Mouse (Mus musculus) MEL (cell line): Measurements from ENCODE around the gene Lrrc74a. TPM values are rescaled to one million over a fixed set of nuclear protein-coding genes. Genes with fewer than 3 reads are reported as not detected.

ENCODE experiments used
- DNase-seq: peaks from one replicate; pipeline ENCODE4 v3.0.0; 2011; ENCODE audit warnings: low read depth, low spot score
- H3K27ac ChIP-seq: 2 replicates; pipeline ENCODE4 v1.5.1; 2012; ENCODE audit warnings: low read depth, mild to moderate bottlenecking, control low read depth, low read length, moderate library complexity; ENCODE audit not compliant: control insufficient read depth
- H3K27me3 ChIP-seq, 2 experiments: fragments of 150-350 bp in 1 of 2; sonication (generic) in 1 of 2; 2 replicates each; pipeline ENCODE4 v1.6.1; 2012; ENCODE audit warnings: low read length in 2 of 2, mild to moderate bottlenecking in 2 of 2, improper control_type of control experiment in 1 of 2, moderate library complexity in 1 of 2; ENCODE audit not compliant: insufficient read depth in 2 of 2, control insufficient read depth in 1 of 2
- H3K36me3 ChIP-seq, 2 experiments: 2 replicates each; pipeline ENCODE4 v1.6.1; 2012 to 2014; ENCODE audit warnings: low read length in 2 of 2, improper control_type of control experiment in 1 of 2, inconsistent platforms in 1 of 2, mild to moderate bottlenecking in 1 of 2; ENCODE audit not compliant: insufficient read depth in 2 of 2, control insufficient read depth in 1 of 2
- H3K4me1 ChIP-seq, 2 experiments: fragments of 150-350 bp in 1 of 2; sonication (generic) in 1 of 2; 2 replicates each; pipeline ENCODE4 v1.6.1; 2012; ENCODE audit warnings: low read length in 2 of 2, improper control_type of control experiment in 1 of 2, mild to moderate bottlenecking in 1 of 2; ENCODE audit not compliant: insufficient read depth in 2 of 2, control insufficient read depth in 1 of 2
- H3K4me3 ChIP-seq, 2 experiments: fragments of 150-350 bp in 1 of 2; sonication (generic) in 1 of 2; 2 replicates each; pipeline ENCODE4 v1.5.1; 2012; ENCODE audit warnings: low read depth in 2 of 2, low read length in 2 of 2, mild to moderate bottlenecking in 2 of 2, moderate library complexity in 2 of 2, control low read depth in 1 of 2, improper control_type of control experiment in 1 of 2; ENCODE audit not compliant: control insufficient read depth in 1 of 2, insufficient read depth in 1 of 2
- H3K79me2 ChIP-seq: 2 replicates; pipeline ENCODE4 v1.6.1; 2012; ENCODE audit warnings: mild to moderate bottlenecking, low read length, moderate library complexity; ENCODE audit not compliant: control insufficient read depth, poor library complexity, insufficient read depth
- H3K9ac ChIP-seq: 2 replicates; pipeline ENCODE4 v1.6.1; 2012; ENCODE audit warnings: low read depth, mild to moderate bottlenecking, control low read depth, low read length, moderate library complexity; ENCODE audit not compliant: control insufficient read depth, poor library complexity, severe bottlenecking
- H3K9me3 ChIP-seq: fragments of 150-350 bp; sonication (generic); replicated peaks from 2 replicates; pipeline ENCODE4 v1.6.1; 2012; ENCODE audit warnings: mild to moderate bottlenecking, low read length, improper control_type of control experiment, moderate library complexity; ENCODE audit not compliant: insufficient read depth
- BHLHE40 ChIP-seq: IDR thresholded peaks from 2 replicates; pipeline ENCODE4 v1.6.1; 2012; ENCODE audit warnings: low read depth, mild to moderate bottlenecking, inconsistent platforms, low read length, improper control_type of control experiment, borderline replicate concordance
- CHD1 ChIP-seq: IDR thresholded peaks from 2 replicates; pipeline ENCODE4 v1.6.1; 2012; ENCODE audit warnings: low read depth, mild to moderate bottlenecking, inconsistent platforms, low read length, improper control_type of control experiment
- CTCF ChIP-seq, 3 experiments: IDR thresholded peaks in 2 of 3; conservative IDR thresholded peaks in 1 of 3; 2 replicates each; pipeline ENCODE4 v1.5.1; 2011 to 2012; ENCODE audit warnings: low read length in 3 of 3, low read depth in 2 of 3, mild to moderate bottlenecking in 2 of 3, improper control_type of control experiment in 1 of 3, inconsistent platforms in 1 of 3, mixed read lengths in 1 of 3, moderate library complexity in 1 of 3; ENCODE audit not compliant: control insufficient read depth in 1 of 3, insufficient read depth in 1 of 3, poor library complexity in 1 of 3, severe bottlenecking in 1 of 3
- ELF1 ChIP-seq: IDR thresholded peaks from 2 replicates; pipeline ENCODE4 v1.6.1; 2014; ENCODE audit warnings: low read depth, mild to moderate bottlenecking, inconsistent platforms, low read length, improper control_type of control experiment, moderate library complexity
- EP300 ChIP-seq, 2 experiments: IDR thresholded peaks; 2 replicates each; pipeline ENCODE4 v1.6.1; 2011; ENCODE audit warnings: improper control_type of control experiment in 2 of 2, low read length in 2 of 2, low read depth in 1 of 2, mild to moderate bottlenecking in 1 of 2
- ETS1 ChIP-seq: IDR thresholded peaks from 2 replicates; pipeline ENCODE4 v1.6.1; 2012; ENCODE audit warnings: low read depth, mild to moderate bottlenecking, inconsistent platforms, low read length, improper control_type of control experiment, moderate library complexity
- GABPA ChIP-seq: IDR thresholded peaks from 2 replicates; pipeline ENCODE4 v1.6.1; 2012; ENCODE audit warnings: low read depth, mild to moderate bottlenecking, inconsistent platforms, low read length, improper control_type of control experiment, moderate library complexity
- HCFC1 ChIP-seq: IDR thresholded peaks from 2 replicates; pipeline ENCODE4 v1.6.1; 2012; ENCODE audit warnings: low read depth, mild to moderate bottlenecking, inconsistent platforms, low read length, improper control_type of control experiment, moderate library complexity
- MAX ChIP-seq: IDR thresholded peaks from 2 replicates; pipeline ENCODE4 v1.6.1; 2011; ENCODE audit warnings: low read length, improper control_type of control experiment
- MAZ ChIP-seq: IDR thresholded peaks from 2 replicates; pipeline ENCODE4 v1.6.1; 2012; ENCODE audit warnings: low read depth, mild to moderate bottlenecking, inconsistent platforms, low read length, improper control_type of control experiment
- MXI1 ChIP-seq: IDR thresholded peaks from 2 replicates; pipeline ENCODE4 v1.6.1; 2011; ENCODE audit warnings: mild to moderate bottlenecking, low read depth, low read length, improper control_type of control experiment
- MYC ChIP-seq: IDR thresholded peaks from 2 replicates; pipeline ENCODE4 v1.6.1; 2011; ENCODE audit warnings: low read depth, mild to moderate bottlenecking, low read length, improper control_type of control experiment, moderate library complexity
- NELFE ChIP-seq: IDR thresholded peaks from 2 replicates; pipeline ENCODE4 v1.6.1; 2011; ENCODE audit warnings: low read depth, low read length, improper control_type of control experiment
- NRF1 ChIP-seq: IDR thresholded peaks from 2 replicates; pipeline ENCODE4 v1.6.1; 2014; ENCODE audit warnings: low read depth, mild to moderate bottlenecking, inconsistent platforms, low read length, improper control_type of control experiment, moderate library complexity; ENCODE audit not compliant: poor library complexity, insufficient read depth, severe bottlenecking
- POLR2AphosphoS2 ChIP-seq: IDR thresholded peaks from 2 replicates; pipeline ENCODE4 v1.6.1; 2011; ENCODE audit warnings: low read length, improper control_type of control experiment
- POLR2AphosphoS5 ChIP-seq: IDR thresholded peaks from 2 replicates; pipeline ENCODE4 v1.6.1; 2012; ENCODE audit warnings: low read depth, borderline replicate concordance, mild to moderate bottlenecking, inconsistent platforms, low read length, moderate library complexity, mixed read lengths
- RAD21 ChIP-seq: IDR thresholded peaks from 2 replicates; pipeline ENCODE4 v1.6.1; 2011; ENCODE audit warnings: mild to moderate bottlenecking, low read depth, low read length, improper control_type of control experiment
- RCOR1 ChIP-seq: IDR thresholded peaks from 2 replicates; pipeline ENCODE4 v1.6.1; 2012; ENCODE audit warnings: low read depth, mild to moderate bottlenecking, inconsistent platforms, low read length, improper control_type of control experiment
- SMC3 ChIP-seq: IDR thresholded peaks from 2 replicates; pipeline ENCODE4 v1.6.1; 2011; ENCODE audit warnings: low read depth, low read length, improper control_type of control experiment
- TAL1 ChIP-seq: IDR thresholded peaks from 2 replicates; pipeline ENCODE4 v1.6.1; 2012; ENCODE audit warnings: mild to moderate bottlenecking, inconsistent platforms, low read length, moderate library complexity, mixed read lengths
- TBP ChIP-seq: IDR thresholded peaks from 2 replicates; pipeline ENCODE4 v1.8.0; 2011; ENCODE audit warnings: low read depth, low read length, improper control_type of control experiment
- TCF12 ChIP-seq: IDR thresholded peaks from 2 replicates; pipeline ENCODE4 v1.6.1; 2014; ENCODE audit warnings: low read depth, mild to moderate bottlenecking, inconsistent platforms, low read length, improper control_type of control experiment, moderate library complexity
- UBTF ChIP-seq: IDR thresholded peaks from 2 replicates; pipeline ENCODE4 v1.6.1; 2012; ENCODE audit warnings: low read depth, mild to moderate bottlenecking, inconsistent platforms, low read length, improper control_type of control experiment, moderate library complexity, borderline replicate concordance; ENCODE audit not compliant: insufficient read depth
- USF1 ChIP-seq: IDR thresholded peaks from 2 replicates; pipeline ENCODE4 v1.6.1; 2014; ENCODE audit warnings: low read depth, mild to moderate bottlenecking, inconsistent platforms, low read length, improper control_type of control experiment, moderate library complexity
- USF2 ChIP-seq, 2 experiments: IDR thresholded peaks; 2 replicates each; pipeline ENCODE4 v1.6.1; 2011 to 2012; ENCODE audit warnings: improper control_type of control experiment in 2 of 2, low read length in 2 of 2, borderline replicate concordance in 1 of 2, inconsistent platforms in 1 of 2, low read depth in 1 of 2, mild to moderate bottlenecking in 1 of 2; ENCODE audit not compliant: insufficient read depth in 1 of 2
- ZC3H11A ChIP-seq: IDR thresholded peaks from 2 replicates; pipeline ENCODE4 v1.6.1; 2012; ENCODE audit warnings: low read depth, mild to moderate bottlenecking, inconsistent platforms, low read length, improper control_type of control experiment
- ZKSCAN1 ChIP-seq: IDR thresholded peaks from 2 replicates; pipeline ENCODE4 v1.6.1; 2012; ENCODE audit warnings: low read depth, mild to moderate bottlenecking, inconsistent platforms, low read length, improper control_type of control experiment, moderate library complexity
- ZMIZ1 ChIP-seq: IDR thresholded peaks from 2 replicates; pipeline ENCODE4 v1.6.1; 2012; ENCODE audit warnings: low read depth, mild to moderate bottlenecking, inconsistent platforms, low read length, improper control_type of control experiment, moderate library complexity
- ZNF384 ChIP-seq: IDR thresholded peaks from 2 replicates; pipeline ENCODE4 v1.6.1; 2012; ENCODE audit warnings: low read depth, mild to moderate bottlenecking, inconsistent platforms, low read length, improper control_type of control experiment
- polyA plus RNA-seq, 2 experiments: library from polyadenylated mRNA; stranded (reverse) in 1 of 2; unstranded in 1 of 2; fragments of >175 nt in 1 of 2; fragments of >200 nt in 1 of 2; gene quantifications; 2 replicates each; pipeline versions ENCODE4 v1.2.1 to v1.2.4; 2012; ENCODE audit warnings: low replicate concordance in 2 of 2, low read depth in 1 of 2; ENCODE audit not compliant: insufficient read length in 2 of 2, insufficient read depth in 1 of 2, missing spikeins in 1 of 2
- total RNA-seq: library from RNA; depleted of rRNA; stranded (reverse); fragments of 300-350 nt; gene quantifications from 2 replicates; pipeline ENCODE4 v1.2.3, GENCODE M21; 2012

The Lrrc74a gene
- total and polyA plus RNA-seq, 3 experiments, result not detected

- no peak overlapping the region for H3K27ac ChIP-seq
- H3K79me2 ChIP-seq, result no peaks in the 10 kb centered on the region
- peaks cover 0 to 17% of the 10 kb centered on the region in 2 experiments; a peak in 2 of 4 replicates for H3K4me1 ChIP-seq
- H3K4me3 ChIP-seq, result no peak overlapping the region
- peaks cover 0 to 8% of the 10 kb centered on the region in 2 experiments; a peak in 2 of 4 replicates for H3K36me3 ChIP-seq
- TF ChIP-seq TAL1, result no peak
- no peak for TF ChIP-seq TBP
- TF ChIP-seq ZC3H11A, result no peak
- no peak for TF ChIP-seq HCFC1
- TF ChIP-seq NRF1, result no peak
- TF ChIP-seq ZKSCAN1, result no peak
- no peak for TF ChIP-seq NELFE
- TF ChIP-seq ZMIZ1, result no peak
- TF ChIP-seq BHLHE40, result 0 out of 2 replicates have a peak, but pooled peaks have one; percentile 8
- no peak for TF ChIP-seq USF1
- 0 out of 2 replicates have a peak, but pooled peaks have one; percentile 19 for TF ChIP-seq ZNF384
- no peak for TF ChIP-seq USF2 (IDR thresholded peaks at IDR 0.05; ENCODE audit: borderline replicate concordance in 1 of 2, insufficient read depth in 1 of 2, low read depth in 1 of 2, low read length in 2 of 2)
- TF ChIP-seq MAZ, result no peak
- no peak for TF ChIP-seq MYC
- no peak for TF ChIP-seq CTCF (IDR thresholded peaks at IDR 0.05 in 2 of 3, conservative IDR thresholded peaks at IDR 0.05 in 1 of 3; ENCODE audit: control insufficient read depth in 1 of 3, insufficient read depth in 1 of 3, low read depth in 2 of 3, low read length in 3 of 3, poor library complexity in 1 of 3, severe bottlenecking in 1 of 3)
- no peak for TF ChIP-seq RCOR1
- TF ChIP-seq, all 39 proteins: peak for 2
- Histone ChIP-seq H3K9ac (no peak overlapping the region), H3K9me3 (no peaks in the 10 kb centered on the region), H3K27me3 (no peaks in the 10 kb centered on the region)
- no peak for DNase-seq
These were observed 73.0 kb downstream of the Lrrc74a start for GRCm38 (mm10) chr12:86806923-86807794.

- H3K4me3 ChIP-seq, result no peak overlapping the region
- H3K79me2 ChIP-seq, result no peaks in the 10 kb centered on the region
- H3K27ac ChIP-seq, result no peak overlapping the region
- no peak for DNase-seq
- H3K9me3 ChIP-seq, result no peaks in the 10 kb centered on the region
- no peaks in the 10 kb centered on the region for H3K27me3 ChIP-seq
- H3K4me1 ChIP-seq, result peaks cover 0 to 14% of the 10 kb centered on the region in 2 experiments; a peak in 2 of 4 replicates
- no peak overlapping the region for H3K9ac ChIP-seq
- peaks cover 0 to 5% of the 10 kb centered on the region in 2 experiments; a peak in 2 of 4 replicates for H3K36me3 ChIP-seq
- no peak for TF ChIP-seq MAX
- no peak for TF ChIP-seq SMC3
- TF ChIP-seq UBTF, result no peak
- no peak for TF ChIP-seq MAZ
- TF ChIP-seq ZMIZ1, result no peak
- no peak for TF ChIP-seq POLR2AphosphoS5
- TF ChIP-seq NELFE, result no peak
- no peak for TF ChIP-seq EP300 (IDR thresholded peaks at IDR 0.05; ENCODE audit: low read depth in 1 of 2, low read length in 2 of 2)
- no peak for TF ChIP-seq POLR2AphosphoS2
- TF ChIP-seq MXI1, result no peak
- no peak for TF ChIP-seq ETS1
- no peak for TF ChIP-seq TCF12
- no peak for TF ChIP-seq GABPA
- TF ChIP-seq USF1, result no peak
- no peak for TF ChIP-seq CHD1
- TF ChIP-seq BHLHE40, result no peak
- TF ChIP-seq RAD21, result no peak
- no peak for TF ChIP-seq HCFC1
- no peak for TF ChIP-seq ELF1
These were observed 73.6 kb downstream of the Lrrc74a start for GRCm38 (mm10) chr12:86807795-86808128.
